Mouse (Mus musculus): ENCODE data around the gene Cadm1.

Gene Cadm1

DNA sequence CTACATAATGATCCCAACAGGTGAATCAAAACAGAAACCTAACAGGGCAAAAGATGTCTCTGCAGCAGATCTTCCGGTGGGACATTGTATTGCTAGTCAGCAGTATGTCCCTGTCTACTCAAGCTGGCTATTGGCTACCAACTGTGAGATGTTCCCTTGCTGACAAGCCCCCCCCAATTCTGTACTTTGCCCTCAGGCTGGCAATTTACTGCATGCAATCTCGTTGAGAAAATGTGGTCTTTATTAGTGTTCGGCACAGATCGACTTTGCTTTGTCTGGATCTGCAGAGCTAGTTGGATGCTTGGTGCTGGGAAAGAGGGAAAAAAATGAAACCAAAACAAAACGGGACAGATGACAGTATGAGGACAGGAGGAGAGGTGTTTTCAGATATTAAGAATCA is 222.5 kb downstream of the Cadm1 start:
- no peak for DNase-seq

DNA sequence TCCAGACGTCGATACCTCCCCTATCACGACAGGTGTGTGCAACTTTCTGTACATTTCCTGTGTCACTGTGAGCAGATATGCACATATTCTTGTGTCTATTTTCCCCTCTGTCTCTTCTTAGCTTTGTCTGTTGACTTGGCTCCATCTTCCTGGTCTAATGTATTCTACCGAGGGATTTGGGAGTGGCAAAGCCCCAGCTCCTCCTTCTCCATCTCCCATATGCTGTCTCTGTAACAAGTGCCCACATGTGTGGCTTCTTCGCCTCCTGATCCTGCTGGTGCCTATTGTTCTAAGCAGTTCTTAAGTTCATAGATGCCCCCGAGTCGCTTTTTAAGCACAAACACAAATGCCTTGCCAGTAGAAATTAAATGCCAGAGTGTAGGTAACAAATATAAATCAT is 223.2 kb downstream of the Cadm1 start:
- no peak for DNase-seq

DNA sequence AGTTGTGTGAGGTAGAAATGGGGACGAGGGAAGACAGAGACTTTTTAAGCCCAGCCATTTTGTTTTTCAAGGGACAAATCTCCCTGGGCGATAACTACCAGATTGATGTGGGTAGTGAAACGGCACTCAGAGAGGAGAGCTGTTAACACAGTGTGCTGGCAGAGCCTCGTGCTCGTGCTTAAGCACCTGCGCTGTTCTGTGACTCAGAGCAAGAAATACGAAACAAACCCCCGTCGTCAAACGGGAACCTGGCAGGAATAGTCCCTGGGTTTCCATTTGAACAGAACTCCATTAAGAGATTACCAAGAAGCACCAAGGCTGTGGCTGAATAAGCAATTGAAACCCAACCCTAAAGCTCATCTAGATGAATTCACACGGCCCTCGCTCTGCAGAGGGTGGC is 225.1 kb downstream of the Cadm1 start:
- DNase-seq = no peak

DNA sequence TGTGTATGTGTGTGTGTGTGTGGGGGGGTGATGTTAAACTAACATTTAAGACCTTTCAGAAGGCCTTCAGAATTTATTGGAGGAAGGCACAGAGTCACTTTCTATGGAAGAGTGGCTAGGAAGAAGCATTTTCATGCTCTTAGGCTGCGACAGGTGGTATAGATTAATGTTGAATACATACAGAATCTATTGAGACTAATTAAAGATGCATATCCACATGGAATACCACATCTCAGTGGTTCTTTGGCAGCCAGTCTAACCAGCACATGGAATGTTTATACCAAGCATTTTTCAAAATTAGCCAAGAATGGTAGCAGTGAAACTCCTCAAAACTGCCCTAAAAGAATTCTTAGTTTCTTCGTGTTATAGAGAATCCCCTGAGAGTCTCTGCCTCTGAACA is 227.8 kb downstream of the Cadm1 start:
- no peak for DNase-seq

DNA sequence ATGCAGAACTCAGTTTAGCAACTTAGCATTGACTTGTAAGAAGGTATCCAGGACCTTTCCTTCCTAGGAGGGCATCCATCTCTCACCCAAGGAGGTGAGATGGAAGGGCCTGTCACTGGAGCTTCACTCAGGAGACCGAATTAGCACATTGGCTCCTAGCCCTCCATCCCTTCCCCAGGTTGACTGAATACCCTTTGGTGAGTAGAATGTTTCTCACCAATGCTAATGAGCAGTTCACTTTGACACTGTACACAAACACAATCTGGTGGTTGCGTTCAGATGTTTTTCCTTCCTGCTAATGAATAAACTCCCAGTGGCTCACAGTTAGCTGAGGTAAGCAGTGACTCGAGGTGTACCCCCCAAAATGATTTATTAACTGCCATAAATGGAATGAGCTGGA is 228.3 kb downstream of the Cadm1 start:
- no peak for DNase-seq

DNA sequence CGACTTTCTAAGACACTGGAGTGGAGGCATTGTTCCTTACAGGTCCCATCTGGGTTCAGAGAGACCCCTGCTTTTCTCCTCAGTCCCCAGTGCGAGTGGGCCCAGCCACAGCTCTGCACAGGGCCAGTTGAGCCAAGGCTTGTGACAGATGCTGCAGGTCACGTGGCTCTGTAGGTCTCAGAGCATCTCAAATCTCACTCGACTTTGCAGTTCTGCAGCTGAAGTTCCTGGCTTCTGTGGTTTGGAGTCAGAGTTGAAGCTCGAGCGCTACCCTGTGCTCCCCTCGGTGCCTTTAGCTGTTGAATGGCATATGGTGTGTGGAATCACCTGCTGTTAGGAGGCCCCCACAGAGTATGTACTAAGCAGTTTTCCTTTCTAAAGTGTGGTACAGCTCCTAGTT is 229.8 kb downstream of the Cadm1 start:
- DNase-seq = no peak

DNA sequence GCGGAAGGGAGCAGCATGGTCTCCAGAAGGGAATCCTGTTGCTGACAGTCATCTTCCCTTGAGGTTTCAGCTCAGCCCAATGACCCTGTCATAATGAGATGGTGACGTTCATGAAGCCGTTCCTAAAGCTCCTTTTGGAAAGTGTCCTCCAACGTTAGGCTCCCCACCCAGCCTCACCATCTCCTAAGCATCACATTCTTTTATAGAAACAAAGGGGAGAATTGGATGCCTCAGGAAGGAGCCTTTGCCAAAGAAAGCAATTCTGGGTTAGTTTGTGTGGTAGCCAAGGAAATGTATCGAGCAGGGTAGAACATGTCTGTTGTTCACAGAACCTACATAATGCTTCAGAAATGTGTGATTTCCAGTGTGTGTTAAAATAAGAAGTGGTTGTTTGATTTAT is 231.6 kb downstream of the Cadm1 start:
- no peak for DNase-seq

DNA sequence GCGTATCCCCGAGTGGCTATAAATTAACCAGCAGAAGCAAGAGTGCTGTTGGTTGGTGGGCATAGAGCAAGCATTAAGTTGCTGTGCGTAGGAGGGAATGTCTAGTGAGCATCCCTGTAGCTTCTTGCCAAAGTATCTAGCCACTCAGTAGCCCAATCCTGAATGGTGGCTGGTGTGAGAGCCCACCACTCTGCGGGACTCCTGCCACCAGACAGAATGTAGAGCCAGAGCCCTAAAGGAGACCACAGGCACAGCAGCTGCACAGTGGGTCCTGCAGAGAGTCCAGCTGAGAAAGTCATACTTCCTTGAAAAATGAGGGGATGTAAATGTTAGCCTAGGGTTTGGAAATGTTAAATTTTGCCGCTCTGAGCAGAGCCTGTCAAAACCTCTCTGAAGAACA is 232.9 kb downstream of the Cadm1 start:
- DNase-seq = no peak

DNA sequence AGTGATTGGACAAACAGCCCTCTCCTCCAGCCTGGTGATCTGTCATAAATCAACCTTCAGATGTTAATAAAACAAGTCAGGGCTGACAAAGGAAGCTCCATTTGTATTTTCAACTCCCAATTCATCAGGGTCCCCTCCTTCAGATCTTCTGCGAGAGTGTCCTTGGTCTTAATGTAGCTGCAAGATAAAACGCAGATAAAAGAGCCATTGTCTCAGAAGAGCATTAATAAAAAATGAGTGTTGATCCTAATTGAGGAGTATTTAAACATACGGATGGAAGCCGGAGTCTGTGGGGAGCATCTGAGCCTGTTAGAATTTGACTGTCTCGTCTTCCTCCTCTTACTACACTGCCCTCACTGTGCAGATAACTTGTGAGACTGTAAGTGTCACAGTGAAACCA is 234.9 kb downstream of the Cadm1 start:
- no peak for DNase-seq

DNA sequence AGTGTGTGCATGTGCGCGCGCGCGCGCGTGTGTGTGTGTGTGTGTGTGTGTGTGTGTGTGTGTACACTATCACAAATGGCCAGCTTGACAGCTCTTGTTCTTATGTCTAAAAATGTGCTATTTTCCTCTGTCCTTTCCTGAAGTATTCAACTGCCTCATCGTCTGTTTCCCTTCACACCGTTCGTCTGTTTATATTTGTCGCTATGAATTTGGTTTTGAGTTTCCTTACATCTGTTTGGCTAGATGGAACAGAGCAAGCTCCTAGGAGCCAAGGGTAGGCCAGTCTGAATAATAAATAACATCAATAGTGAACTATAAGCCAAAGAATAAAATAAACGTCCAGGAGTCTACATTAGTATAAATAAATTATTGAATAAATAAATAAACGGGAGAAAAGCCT is 235.3 kb downstream of the Cadm1 start:
- no peak for DNase-seq

DNA sequence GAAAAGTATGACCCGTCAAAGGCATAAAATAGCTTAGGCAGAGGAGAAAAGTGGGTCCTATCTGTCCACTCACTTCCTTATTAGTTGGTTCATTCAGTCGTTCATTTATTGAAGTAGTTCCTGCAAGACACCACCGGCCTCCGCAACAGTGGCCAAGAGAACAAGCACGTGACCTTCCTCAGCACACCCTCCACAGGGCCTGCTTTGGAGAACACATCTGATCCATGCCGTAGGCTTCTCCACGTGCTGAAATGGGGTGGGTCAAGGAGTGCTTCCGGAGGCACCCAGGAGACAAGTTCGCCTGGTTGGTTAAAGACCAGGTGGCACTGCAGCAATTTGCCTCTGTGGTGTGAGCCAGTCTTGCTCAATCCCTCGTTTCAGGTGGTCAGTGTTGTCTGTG is 236.4 kb downstream of the Cadm1 start:
- DNase-seq = no peak

DNA sequence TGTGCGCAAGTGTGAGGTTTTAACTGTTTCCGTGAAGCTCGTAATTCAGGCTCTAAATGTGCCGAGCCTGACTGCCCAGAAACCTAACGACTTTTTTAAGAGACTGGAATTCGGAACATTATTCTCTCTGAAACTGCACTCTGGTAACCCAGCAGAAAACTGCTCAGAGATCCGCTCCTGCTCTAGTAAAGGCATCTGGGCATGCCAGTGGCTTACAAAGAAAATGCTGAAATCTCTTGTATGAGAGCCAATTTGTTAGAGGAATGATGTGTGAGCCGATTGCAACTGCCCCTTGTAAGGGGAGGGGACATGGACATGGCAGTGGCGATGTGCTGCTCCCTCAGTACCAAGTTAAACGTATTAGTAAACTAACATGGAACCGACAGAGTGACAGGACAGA is 240.9 kb downstream of the Cadm1 start:
- no peak for DNase-seq

DNA sequence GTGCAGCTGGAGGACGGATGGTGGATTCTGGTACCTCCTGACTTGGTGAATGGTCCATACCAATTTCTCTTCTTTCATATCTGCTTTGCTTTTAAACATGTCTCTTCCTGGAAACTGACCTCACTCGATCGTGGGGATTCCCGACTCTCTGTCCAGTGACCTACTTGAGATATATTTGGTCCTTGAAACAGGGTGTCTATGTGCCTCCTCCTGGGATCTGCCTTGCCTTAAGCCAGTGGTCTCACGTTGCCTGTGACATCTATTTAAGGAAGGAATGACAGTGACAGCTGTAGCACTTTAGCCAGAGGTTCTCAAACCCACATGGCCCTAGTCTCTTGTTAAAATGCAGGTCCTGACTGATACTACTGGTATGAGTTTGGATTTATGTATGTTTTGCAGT is 242.0 kb downstream of the Cadm1 start:
- DNase-seq = no peak

DNA sequence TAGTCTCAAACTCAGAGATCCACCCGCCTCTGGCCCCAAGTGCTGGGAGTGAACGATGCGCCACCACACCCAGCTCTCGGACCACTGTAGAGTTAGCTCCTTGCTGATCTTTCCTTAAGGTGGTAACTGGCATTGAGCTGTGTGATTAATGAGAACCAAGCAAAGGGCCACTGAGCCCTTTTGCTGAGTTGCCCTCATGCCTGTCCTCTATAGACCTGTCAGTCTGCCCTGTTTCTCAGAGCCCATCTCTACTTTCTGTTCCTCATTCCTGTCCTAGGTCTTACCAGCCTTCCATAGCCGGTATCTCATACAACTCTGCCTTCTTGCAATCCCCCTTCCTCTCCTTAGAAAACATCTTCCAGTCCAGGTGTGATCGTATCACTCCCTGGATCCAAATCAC is 242.8 kb downstream of the Cadm1 start:
- DNase-seq = no peak

DNA sequence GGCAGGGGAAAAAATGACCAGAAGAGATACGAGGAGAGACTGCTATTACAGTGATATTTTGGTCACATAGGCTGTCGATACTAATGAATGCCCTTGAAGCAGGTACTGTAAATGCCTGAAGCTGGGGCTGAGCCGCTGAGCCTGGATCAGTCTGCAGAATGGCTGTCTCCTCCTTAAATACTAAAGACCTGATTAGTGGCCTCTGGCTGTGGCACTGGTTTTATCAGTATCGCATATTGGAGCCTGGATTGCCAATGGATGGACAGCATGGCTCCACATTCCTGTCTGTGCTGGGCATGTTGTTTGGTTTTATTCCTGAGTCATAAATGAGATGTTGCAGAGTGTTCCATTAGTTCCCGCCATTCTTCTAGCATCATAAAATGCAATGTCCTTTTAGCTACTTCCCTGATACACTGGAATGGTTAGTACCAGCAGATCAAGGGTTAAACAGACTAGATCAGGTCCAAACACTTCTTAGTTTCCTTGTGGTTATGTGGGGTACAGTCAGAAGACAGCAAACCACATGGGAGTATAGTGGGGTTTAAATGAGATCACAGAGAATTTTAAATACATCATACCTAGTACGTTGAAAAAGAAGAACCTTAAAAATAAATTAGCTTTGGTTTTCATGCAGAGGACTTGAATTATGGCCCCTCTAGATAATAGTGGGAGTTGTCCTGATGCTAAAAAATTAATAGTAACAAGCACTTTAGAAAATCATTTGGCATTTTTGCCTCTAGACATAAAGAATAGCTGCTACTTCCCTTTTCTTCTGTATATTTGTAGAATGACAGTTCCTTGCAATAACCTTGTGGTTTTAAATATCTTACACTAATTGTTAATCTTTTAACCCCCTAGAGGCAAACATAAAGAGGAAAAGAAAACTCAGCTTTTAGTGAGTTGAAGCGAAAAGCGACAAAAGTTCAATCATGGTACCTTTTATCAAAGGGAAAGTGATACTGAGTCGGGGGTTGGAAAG is 247.3 kb downstream of the Cadm1 start:
- no peak for DNase-seq

DNA sequence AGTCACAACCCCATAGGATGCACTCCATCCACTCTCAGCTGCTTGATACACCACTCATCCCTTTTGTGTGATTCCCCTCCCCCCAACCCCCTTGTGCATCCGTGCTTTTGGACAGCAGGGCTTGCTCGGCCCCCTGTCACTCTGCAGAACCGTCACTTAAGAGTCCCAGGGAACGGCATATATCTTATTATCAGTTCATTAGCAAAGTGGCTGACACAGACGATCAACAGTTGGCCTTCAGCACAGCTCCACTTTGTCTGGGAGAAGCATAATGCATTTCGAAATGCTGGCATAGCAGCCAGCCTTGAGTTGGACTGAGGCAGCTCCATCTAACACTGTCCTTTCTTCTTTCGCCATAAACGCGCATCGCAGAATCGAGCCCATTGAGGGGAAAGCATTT is 248.5 kb downstream of the Cadm1 start:
- no peak for DNase-seq

DNA sequence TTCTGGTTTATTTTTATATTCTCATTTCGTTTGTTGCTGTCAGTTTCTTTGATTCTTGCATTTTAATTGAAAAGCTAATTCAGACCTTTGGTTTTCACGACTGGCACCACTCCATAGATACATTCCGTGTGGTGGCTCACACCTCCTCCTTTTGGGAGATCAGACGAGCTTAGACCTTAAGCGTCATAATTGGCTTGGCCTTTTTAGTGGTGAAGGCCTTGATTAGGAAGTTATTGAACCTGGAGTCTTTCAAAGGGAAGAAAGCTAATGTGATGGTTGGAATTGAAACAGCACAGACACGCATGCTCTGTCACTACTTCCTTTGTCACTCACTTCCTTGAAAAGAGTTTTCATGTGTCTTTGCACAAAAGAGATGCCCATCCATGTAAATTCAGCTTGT is 249.3 kb downstream of the Cadm1 start:
- DNase-seq = no peak

DNA sequence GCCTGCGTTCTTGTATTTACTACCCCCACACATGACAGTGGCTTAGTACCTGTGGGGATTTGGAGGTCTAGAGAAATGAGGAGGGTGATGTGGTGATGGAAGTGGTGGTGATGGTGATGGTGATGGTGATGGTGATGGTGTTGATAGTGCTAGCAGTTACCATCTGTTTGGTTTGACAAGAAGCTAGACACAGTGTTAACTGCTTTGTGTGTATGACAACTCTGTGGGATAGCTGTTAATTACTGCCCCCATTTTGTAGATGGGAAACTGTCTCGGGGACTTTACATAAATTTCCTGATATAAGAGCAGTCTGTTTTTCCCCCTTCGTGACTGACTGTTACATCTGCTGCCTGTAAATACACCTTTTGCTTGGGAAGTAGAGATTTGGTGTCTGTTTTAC is 256.7 kb downstream of the Cadm1 start:
- no peak for DNase-seq

DNA sequence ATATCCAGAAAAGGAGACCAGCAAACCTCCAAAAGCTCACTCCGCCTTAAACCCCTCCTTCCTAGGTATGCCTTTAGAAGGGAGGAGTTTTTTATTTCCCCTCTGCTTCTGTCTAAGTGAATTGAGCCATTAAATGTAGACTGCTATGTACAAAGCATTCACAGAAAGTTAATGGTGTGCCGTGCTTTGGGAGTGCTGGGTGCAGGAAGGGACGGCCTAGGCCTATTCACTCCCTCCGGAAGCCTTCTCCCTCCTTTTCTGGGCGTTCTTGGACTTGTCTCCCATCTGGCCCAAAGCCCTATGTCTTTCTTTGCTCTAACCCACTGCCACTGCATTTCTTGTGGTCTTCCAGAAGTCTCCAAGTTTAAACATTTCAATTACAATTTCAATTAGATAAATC is 268.5 kb downstream of the Cadm1 start:
- no peak for DNase-seq

DNA sequence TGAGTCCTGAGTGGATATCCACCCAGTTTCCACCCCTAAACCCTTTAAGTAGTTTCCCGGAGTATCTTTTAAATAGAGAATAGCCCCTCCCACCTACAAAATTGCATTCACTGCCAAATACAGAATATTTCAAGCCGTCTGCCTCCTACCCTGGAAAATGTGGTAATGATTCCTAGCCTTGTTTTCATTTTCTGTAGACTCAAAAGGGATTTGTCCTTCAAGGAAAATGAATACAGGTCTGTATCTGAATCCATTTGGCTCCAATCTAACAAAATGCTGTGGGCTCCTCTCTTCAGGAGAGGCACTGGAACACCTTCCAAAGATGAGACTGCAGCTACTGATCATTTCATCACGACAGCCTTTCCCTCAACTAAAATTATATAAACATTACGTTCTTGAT is 271.3 kb downstream of the Cadm1 start:
- no peak for DNase-seq

DNA sequence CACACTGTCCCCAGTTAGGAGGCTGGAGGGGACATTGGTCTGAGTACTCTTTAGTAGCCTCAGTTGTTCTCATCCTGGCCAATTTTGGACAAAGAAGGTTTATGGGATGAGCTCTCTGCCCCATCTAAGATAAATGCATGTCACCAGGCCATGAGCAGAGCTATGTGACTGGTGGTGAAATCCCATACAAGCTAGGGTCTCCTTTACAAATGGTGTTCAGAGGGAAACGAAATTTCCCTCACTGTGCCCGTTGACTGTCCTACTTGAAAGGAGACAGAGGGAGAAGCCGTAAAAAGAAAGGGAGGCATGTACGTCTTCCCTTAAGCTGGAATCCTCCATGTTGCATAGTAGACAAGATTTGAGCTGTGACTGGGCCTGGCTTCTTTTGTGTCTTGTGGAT is 272.6 kb downstream of the Cadm1 start:
- DNase-seq = no peak

DNA sequence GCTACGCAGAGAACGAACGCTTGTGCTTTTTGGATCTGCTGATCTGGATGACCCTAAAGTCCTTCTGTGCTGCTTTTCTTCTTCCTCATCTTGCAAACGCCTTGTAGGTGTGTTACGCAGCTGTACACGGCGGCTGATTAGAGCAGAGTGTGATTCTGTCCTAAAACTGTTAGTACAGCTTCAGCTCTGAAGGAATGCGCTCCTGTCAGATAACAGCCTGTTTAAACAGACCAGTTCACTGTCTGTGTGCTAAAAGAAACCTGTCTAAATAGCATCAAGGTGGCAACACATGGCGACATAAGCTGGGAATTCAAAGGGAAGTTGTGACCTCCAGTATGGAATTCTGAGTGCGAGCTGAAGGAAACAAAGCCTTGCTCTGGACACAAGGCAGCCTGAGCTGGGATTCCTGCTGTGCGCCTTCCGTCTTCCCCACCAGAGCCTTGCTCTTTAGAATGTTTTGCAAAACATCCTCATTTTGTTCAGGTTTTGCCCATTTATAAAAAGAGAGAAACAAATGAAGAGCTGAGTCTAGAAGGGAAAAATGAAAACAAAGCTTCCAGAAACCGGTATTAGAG is 273.6 kb downstream of the Cadm1 start:
- DNase-seq = no peak

DNA sequence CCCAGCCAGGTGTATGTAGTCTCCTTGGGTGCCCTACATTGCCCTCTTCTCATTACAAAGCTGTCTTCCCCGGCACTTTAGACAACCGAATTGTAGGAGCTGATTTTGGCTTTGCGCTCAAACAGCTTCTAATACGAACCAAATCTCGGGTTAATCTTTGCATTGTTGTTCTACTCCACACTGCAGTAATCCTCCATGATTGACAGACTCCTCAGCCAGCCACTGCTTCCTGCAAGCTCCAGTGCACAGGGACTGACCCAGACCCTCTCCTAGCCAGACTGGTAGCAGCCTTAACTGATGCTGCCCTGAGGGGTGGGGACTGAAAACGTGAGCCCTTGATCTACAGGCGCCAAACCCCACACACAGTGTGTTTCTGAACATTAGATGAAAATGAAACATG is 275.7 kb downstream of the Cadm1 start:
- DNase-seq = no peak

DNA sequence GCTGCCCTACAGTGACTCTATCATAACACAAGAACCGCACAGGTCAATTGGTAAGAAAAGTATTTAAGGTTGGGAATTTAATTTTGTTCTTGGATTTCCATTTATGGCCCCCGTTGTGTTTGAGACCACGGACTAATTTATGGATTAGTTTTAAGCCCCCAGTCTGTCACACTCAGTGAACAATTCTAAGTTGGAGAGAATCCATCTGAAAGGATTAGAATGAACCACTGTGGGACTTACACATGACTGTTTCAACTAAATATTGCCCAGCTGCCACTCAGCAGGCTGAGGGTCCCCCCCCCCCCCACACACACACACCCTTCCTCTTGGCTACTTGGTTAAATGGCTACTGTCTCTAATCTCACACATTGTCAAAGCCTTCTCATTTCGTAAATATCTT is 295.7 kb downstream of the Cadm1 start:
- no peak for DNase-seq

DNA sequence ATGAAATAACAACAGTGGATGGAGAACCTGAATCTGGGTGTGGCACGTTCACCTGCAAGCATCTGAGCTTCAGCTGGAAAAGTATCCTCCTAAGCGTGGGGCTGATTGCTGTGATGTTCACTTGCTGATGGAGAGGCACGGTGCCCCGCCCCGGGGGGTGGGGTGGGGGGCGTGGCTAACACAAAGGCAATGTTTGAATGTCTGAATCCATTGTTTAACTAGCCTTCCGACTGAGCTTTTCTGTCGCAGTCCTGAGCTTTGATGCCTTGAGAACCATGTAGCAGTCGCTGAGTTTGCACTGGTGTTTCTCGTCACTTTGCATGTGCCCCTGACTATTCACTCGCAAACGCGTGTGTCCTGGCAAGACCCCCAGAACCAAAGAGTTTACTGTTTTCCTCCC is 298.8 kb downstream of the Cadm1 start:
- no peak for DNase-seq

All from kidney, adult 9 months (tissue).